Mouse (Mus musculus) layer of hippocampus, postnatal 25 days (tissue): ENCODE results near the gene Taar9. TPM values are rescaled to one million over a fixed set of nuclear protein-coding genes. Genes with fewer than 3 reads are reported as not detected.
"Not testable (repeated sequence)": the region's sequence is repeated elsewhere in the genome, so short reads cannot be mapped to it uniquely, and the experiment has no call there.

ENCODE experiments used
- DNase-seq, 2 experiments: peaks; one replicate each; pipeline ENCODE4 v3.0.0; 2022; ENCODE audit warnings: mixed read lengths in 2 of 2, low spot score in 1 of 2; ENCODE audit errors: extremely low spot score in 1 of 2
- total RNA-seq, 2 experiments: library from RNA; stranded (reverse); gene quantifications; 2 replicates each; pipeline ENCODE4 v1.2.3; 2021

The Taar9 gene
- total RNA-seq, 2 experiments from 2014 or later: not detected

- DNase-seq: no peak
These were observed 23.4 kb downstream of the Taar9 start for GRCm38 (mm10) chr10:24085936-24086335.

- DNase-seq: peak; percentile 8 to 44
These were observed 29.2 kb downstream of the Taar9 start for GRCm38 (mm10) chr10:24080166-24080565.

DNA sequence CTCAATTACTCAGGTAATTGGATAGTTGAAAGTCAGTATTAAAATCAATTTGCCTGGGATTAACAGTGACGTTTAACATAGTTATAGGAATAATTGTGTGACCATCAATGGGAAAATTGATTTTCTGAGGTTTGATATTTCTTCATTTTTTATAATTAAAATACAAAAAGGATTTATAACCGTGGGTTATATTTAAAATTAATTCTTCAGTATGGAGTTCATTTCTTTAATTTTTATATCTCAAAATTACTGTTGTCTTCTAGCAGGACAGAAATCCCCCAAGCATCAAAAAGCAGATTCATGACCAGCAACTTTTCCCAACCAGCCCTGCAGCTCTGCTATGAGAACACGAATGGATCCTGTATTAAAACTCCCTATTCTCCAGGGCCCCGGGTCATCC lies 33.1 kb downstream of the Taar9 start, which contains the start of gene Taar8a:
Gene Taar8a, plus strand, starts transcription at position 301 of the 400 bp plus-strand sequence.
- DNase-seq: not testable (repeated sequence)

GRCm38 (mm10) chr10:24074751-24075150 lies 34.6 kb downstream of the Taar9 start:
- DNase-seq: not testable (repeated sequence)

DNA sequence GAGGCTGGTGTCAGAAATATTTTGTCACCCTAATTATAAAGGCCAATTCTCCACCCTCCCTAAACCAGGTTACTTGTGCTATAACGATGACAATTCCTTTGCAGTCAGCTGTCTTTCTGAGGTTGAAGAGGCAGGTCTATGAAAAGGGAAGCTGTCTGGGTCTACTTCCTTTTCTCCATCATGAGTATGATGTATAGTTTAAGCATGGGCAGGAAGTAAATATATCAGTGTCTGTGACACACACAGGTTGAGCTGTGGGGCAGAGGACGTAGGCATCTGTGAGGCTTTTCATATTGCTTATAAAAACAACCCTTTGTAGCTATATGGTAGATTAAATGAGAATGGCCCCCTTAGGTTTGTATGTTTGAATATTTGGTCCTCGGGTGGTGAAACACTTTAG lies 50.3 kb downstream of the Taar9 start:
- DNase-seq: no peak

Other genes starting within 250 kb of the Taar9 start
- gene Vnn1, start 214.8 kb downstream of the Taar9 start, total RNA-seq: under 1 TPM; 0.14 to 0.39 TPM
- not detected for gene Taar1, start 189.2 kb downstream of the Taar9 start, total RNA-seq
- not detected for gene Taar2, start 171.0 kb downstream of the Taar9 start, total RNA-seq
- not detected for gene Taar3, start 160.0 kb downstream of the Taar9 start, total RNA-seq
- not detected for gene Taar4, start 149.0 kb downstream of the Taar9 start, total RNA-seq
- not detected for gene Taar5, start 138.8 kb downstream of the Taar9 start, total RNA-seq
- not detected for gene Taar6, start 123.9 kb downstream of the Taar9 start, total RNA-seq
- gene Taar7a, start 116.1 kb downstream of the Taar9 start, total RNA-seq: not detected
- not detected for gene Taar7b, start 109.6 kb downstream of the Taar9 start, total RNA-seq
- gene Taar7d, start 82.3 kb downstream of the Taar9 start, total RNA-seq: not detected
- not detected for gene Taar7e, start 71.9 kb downstream of the Taar9 start, total RNA-seq
- not detected for gene Taar7f, start 60.0 kb downstream of the Taar9 start, total RNA-seq
- not detected for gene Taar8a, start 33.0 kb downstream of the Taar9 start, total RNA-seq
- gene Taar8b, start 17.2 kb downstream of the Taar9 start, total RNA-seq: not detected
- gene Taar8c, start 7.6 kb downstream of the Taar9 start, total RNA-seq: not detected
- 100 to 1,000 TPM; 130 to 131 TPM for gene Stx7, start 39.8 kb upstream of the Taar9 start, total RNA-seq
- 1 to 10 TPM; 7.5 to 8.5 TPM for gene Moxd1, start 114.0 kb upstream of the Taar9 start, total RNA-seq